Mouse (Mus musculus): ENCODE data around the gene 1700069L16Rik.

Gene 1700069L16Rik

DNA sequence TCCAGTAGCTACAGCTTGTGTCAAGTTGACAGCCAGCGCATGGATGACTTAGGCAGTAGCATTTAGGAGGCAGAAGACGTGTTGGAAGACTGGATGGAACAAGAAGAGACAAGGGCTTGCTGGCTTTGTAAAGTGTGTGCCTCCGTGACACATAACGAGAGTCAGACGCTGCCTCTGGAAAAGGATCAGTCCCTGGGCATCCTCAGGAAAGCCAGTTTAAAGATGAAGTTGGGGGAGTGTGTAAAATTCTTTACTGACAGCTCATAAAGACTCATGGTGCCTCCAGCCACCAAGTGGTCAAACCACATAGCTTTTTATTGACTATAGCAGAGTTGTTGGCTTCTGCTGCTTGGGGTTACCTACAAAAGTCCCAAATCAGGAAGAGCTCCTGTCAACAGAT, 39.1 kb downstream of the 1700069L16Rik start:
- DNase-seq = no peak

DNA sequence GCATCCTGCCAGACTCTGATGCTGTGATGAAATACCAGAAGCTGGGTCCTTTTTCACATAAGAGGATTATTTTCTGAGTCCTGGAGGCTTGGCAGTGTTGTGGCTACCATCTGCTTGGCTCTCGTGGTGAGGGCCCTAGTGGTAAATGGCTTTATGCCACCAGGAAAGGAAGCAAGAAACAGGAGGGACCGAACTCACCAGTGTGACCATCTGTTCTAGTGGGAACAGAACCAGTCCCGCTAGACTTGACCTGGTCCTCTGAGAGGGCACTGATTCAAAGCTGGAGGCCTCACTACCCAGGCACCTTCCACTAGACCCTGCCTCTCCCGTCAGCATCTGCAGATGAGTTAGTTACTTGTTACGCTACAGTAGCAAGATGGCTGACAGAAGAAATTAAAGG, 41.3 kb downstream of the 1700069L16Rik start:
- DNase-seq = no peak

DNA sequence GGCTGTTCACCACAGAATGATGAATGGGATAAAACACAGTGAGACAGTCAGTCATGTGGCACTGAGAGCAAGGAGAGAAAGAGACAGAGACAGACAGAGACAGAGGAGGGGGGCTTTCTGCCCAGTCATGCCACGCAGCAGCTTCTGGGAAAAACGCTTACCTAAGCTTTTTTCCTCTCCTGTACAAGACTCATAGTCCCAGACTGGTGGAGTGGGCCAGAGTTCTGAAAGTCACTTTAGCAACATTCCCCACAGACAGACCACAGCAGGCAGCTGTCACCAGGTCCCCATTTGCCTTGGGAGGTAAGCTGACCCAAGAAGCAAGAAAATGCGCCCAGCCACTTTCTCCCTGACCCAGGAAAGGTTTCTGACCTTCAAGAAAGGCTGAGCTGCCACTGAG, 42.1 kb downstream of the 1700069L16Rik start:
- DNase-seq = no peak

DNA sequence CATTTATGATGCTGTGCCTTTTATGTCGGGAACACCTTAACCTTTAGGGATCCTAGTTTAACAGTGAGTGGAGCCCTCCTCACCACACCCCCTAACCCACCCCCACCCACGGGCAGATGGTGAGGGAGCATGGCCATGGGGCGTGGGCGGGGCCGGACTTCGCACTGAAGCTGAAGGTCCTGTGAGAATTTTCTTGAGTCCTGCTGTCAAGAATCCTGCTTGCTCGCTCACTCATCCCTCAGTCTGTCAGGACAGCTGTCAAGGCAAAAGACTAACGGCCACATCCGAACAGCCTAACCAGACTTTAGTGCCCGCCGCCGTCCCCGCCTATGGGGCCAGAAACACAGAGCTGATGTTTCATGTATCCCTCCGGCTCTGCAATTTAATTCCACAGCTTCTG, 43.4 kb downstream of the 1700069L16Rik start:
- no peak for DNase-seq

DNA sequence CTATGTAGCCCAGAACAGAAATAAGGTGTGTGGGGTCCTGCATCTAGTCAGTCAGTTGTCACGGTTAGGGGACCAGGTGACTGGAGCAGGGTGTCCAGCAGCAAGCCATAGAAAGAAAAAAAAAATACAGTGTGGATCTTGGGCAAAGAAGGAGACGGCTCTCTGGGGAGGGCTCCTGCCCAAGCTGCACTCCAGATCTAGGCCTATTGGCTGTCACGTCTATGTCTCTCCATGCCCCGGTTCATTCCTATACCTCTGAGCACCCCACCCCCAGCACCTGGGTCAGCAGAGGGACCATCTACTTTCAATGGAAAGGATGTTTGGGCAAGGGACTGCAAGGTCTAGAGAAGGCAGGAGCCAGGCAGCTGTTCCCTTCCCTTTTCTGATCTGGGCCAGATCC, 45.1 kb downstream of the 1700069L16Rik start:
- no peak for DNase-seq

DNA sequence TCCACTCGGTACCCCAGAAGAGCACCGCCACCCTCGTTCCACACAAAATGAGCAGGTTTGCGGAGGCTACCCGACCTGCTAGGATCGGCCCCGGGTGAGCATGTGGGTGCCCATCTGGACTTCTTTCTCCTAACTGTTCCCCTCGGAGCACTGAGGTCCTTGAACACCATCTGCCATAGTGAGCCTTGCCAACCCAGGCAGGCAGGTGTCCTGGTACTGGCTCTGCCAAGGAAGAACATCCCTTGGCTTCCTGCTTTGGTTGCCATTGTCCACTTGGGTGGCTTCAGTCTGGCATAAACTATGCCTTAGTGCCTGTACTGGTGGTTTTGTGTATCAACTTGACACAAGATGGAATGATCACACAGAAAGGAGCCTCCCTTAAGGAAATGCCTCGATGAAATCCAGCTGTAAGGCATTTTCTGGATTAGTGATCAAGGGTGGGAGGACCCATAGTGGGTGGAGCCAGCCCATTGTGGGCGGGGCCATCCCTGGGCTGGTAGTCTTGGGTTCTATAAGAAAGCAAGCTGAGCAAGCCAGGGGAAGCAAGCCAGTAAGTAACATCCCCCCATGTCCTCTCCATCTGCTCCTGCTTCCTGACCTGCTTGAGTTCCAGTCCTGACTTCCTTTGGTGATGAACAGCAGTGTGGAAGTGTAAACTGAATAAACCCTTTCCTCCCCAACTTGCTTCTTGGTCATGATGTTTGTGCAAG, 45.7 kb downstream of the 1700069L16Rik start:
- no peak for DNase-seq

DNA sequence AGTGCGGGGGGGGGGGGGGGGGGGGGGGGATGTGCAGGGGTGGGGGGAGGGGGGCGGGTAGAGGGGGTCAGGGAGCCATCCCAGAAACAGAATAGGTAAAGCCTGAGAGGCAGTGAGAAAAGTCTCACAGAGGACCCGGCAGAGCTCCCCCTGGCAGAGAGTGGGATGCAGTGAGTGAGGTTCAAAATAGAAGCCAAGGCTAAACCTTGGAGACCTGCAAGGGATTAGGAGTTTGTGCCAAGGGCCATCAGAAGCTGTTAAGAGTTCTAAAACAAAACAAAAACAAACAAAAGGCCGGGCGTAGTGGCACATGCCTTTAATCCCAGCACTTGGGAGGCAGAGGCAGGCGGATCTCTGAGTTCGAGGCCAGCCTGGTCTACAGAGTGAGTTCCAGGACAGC, 47.0 kb downstream of the 1700069L16Rik start:
- no peak for DNase-seq

DNA sequence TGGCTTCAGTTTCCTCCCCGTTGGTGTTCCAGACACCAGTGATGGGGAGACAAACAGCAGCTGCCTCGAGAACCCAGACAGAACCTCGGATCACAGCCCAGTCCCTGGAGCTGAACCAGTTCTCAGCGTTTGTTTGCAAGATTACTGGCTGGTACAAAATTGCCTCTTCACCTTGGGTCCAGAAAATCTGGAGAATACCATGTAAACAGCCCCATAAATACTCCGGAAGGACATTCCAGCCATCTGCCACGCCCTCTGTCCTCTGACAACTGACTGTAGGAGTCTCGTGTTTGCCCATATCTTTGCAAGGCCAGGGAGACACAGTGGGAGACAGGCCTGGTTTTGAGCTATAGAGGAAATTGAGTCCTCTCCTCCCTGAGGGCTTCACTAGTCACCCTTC, 49.7 kb downstream of the 1700069L16Rik start:
- peak; percentile 61 for DNase-seq

DNA sequence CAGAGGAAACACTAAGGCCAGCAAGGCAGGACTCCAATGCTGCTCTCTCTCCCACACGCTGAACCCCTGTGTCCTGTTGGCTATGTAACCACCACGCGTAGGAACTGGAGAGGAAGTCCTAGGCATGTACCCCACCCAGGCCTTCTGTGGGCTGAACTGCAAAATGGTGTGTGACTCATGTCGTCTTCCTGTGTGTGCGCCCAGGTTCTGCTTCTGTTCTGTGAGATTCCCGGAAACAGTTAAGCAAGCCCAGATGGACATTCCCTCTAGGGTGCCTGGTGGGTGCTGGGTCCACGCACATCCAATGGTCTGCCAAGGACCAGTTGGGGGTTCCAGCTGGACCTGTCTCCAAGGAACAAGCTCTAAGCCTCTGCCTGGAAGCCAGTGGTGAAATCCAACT, 52.1 kb downstream of the 1700069L16Rik start:
- peak; percentile 79 for DNase-seq

DNA sequence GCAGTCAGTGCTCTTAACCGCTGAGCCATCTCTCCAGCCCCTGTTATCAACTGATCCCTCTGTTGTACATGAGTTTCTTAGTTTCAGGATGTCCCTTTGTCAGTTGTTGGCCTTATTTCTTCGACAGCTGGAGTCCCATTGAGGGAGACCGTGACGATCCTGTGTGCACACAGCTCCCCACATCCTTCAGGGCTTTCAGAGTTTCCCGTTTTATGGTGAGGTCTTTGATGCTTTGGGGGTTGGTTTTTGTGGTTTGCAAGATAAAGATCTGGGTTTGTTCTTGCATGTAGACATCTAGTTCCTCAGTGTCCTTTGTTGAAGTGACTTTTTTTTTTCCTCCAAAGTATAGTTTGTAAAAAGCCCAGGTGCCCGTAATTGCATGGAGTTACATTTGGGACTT, 54.0 kb downstream of the 1700069L16Rik start:
- DNase-seq = no peak

DNA sequence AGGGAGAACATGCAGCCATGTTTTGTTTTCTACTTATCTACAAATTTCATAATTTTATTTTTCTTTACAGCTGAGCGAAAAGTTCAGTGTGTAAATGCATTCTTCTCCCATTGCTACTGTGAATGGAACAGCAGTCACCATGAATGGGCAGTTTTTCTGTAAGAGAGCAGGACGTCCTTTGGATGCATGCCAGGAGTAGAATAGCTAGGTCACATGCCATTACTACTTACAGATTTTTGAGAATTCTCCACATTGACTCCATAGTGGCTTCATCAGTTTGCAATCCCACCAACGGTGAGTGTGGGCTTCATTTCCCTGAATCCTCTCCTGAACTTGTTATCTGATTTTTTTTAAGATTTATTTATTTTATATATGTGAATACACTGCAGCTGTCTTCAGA, 54.5 kb downstream of the 1700069L16Rik start:
- no peak for DNase-seq

DNA sequence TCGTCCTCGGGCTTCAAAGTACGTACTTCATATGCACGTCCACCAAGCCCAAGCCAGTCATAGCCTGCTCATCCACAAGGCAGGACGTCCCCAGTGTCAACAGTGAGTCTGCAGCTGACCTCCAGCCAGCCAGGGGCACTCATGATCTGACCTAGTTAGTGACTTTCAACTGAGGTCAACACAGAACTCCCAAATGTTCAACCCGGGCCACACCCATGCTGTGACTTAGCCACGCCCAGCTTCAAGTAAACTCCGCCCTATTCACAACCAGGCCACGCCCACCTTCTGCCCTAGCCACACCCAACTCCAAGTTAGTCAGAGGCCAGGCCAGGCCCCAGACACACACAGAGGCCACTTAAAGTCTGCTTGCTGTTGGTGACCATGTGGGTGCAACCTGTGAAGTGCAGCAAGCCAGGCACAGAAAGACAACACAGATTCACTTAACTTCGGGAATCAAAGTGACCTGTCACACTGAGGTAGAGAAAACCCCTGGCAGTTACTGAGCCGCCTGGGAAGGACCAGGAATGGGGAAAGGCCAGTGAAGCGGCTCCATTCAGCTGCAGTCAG, 59.9 kb downstream of the 1700069L16Rik start:
- no peak for DNase-seq

DNA sequence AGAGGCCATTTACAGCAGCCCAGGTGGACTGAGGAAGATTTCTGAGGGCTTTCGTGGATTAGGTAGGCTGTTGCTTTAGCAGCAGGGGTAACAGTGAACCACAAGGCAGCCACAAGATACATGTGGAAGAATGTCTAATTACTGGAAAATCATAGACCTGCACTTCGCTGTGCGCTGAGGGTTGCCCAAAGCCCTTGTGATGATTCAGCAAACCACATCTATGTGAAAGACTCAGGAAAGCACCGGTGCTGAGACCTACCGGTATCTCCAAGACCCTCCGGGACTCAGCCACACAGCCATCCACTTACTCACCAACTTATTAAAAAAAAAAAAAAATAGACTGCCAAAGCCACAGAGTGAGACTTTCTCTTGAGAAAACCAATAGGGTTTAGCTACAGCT, 60.4 kb downstream of the 1700069L16Rik start:
- DNase-seq = no peak

DNA sequence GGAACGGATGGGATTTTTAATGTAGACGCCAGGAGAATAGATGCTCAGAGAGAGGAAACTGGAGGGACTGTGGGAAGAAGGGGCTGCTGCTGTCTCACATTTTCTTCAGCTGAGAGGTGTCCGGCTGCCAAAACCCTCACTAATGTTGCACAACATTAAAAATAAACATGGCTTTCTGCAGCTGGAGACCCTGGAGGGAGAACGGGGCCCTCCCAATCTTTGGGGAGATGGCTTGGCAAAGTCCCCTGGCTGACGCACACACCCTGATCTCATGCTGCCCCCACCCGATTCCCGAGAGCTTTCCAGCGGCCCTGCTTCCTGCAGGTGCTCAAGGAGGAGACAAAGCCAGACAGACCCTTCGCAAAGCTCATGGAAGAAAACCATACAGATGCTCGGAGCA, 63.7 kb downstream of the 1700069L16Rik start:
- peak; percentile 52 for DNase-seq

DNA sequence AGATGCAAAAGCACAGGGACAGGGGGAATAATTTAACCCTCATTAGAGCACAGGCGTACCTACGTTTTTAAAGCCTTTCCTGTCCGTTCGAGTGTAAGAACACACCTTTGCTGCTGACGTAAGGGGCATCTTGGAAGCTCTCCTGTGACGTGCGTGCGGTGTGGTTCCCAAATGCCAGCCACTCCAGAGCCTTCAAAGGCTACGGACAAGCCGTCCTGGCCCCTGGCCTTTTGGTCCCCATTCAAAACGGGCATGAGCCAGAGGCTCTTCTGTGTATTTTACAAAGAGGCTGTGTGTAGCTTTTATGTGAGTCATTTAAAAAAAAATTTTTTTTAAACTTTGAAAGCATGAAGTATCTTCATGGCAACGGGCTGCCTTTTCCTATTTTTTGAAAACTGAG, 69.8 kb downstream of the 1700069L16Rik start:
- DNase-seq = no peak

DNA sequence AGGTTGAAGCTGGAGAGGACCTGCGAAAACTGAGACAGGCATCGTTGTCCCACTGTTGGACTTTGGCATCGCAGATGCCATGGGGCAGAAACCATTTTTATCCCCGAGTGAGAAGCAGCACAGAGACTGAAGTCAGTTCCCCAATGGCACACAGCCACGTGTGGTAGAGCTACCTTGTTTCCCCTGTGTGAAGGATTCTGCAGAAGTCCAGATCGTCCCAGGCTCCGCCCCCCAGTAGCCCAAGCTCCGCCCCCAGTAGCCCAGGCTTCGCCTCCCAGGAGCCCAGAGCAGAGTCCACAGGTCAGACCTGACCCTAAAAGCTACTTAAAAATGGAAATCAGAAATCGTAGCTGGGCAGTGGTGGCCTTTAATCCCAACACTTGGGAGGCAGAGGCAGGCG, 70.4 kb downstream of the 1700069L16Rik start:
- no peak for DNase-seq

DNA sequence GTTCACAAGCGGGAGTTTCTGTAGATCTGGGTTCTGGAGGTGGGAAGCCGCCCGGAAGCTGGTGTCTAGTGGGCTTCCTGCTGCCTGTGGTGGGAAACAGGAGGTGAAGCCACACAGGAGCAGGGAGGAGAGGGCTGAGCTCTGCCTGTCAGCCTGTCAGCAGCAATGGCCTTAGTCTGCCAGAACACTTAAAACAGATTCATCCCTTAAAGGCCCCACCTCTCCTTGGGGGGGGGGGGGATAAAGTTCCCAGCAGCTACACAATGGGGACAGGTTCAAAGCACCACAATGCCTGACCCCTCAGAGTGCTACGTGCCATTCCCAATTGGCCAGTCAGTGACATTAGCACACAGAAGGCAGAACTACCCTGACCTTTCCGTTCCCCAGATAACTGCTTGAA, 72.4 kb downstream of the 1700069L16Rik start:
- DNase-seq = no peak

DNA sequence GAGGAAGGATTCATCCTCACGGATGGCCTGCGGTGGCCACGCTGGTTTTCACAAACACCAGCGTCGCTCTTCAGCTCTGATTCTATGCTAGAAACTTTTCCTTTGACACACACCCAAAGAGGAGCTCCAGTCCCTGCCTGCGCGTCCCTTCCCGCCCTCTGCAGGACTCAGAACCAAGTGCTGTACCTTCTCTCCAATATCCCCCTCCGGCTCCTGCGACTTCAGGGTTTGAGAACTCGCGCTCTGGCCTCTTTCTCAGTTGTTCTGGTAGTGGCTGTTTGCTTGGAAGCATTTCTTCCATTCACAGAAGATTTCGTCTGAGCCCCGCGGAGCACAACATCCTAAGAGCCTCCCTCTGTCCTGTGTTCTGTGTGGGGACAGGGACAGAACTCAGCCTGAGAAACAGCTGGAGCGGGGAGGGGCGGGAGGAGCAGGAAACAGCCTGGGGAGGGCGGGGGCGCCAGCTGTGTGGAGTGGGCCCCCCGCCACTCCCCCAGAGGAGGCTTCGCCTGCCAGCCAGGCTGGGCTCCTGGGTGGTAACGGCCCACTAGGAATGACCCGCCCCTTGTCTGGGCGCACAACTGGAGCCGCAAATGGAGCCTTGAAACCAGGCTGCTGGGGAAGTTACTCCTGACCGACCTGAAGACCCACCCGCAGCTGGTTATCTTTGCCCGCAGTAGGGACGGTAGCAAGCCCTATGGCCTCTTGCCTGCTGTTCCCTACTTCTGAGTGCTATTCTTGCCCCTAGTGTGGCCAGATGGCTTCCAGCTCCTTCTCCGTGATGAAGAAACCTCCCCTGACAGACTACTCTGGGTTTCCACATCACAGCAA, 74.3 kb downstream of the 1700069L16Rik start, which contains the start of gene Cmklr1:
Cmklr1 (minus strand) TSS at position 392 of the 831 bp plus-strand sequence.
- DNase-seq = peak; percentile 69

DNA sequence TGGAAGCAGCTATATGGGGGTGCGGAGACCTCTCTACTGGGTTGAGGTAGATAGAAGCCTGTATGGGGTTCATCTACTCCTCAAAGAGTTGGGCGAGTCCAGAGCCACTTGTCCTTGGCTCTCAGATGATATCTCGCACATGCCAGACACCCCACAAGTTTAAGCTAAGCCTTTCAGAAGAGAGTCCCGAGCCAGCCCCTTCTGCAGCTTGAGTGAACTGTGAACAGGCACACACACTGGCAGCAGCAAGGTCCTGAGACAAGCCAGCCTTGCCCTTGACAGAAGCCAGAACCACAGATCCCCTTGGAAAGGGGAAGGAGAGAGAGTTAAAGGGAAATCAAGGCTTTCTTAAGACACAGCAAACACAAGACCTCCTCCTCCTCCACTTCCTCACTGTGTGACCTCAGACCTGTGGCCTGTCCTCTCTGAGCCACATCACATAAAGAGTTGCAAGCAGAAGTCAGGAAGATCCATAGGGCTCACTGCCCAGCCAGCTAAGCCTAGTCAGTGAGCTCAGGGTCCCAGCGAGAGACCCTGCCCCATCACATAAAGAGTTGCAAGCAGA, 75.8 kb downstream of the 1700069L16Rik start:
- no peak for DNase-seq

DNA sequence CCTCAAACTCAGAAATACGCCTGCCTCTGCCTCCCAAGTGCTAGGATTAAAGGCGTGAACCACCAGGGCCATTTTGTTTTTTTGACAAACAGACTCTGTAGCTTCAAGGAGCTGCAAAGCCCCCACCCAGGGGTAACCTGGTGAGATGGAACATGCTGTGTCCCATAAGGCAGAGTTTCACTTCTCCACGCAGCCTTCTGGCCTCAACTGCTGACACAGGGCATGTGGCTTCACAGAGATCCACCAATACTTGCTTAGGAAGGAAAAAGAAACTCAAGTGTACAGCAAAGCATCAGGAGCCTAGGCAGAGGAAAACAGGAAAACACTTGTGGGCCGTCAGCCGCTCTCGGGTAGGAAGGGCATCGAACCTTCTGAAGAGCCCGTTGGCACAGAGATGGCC, 77.4 kb downstream of the 1700069L16Rik start:
- no peak for DNase-seq

DNA sequence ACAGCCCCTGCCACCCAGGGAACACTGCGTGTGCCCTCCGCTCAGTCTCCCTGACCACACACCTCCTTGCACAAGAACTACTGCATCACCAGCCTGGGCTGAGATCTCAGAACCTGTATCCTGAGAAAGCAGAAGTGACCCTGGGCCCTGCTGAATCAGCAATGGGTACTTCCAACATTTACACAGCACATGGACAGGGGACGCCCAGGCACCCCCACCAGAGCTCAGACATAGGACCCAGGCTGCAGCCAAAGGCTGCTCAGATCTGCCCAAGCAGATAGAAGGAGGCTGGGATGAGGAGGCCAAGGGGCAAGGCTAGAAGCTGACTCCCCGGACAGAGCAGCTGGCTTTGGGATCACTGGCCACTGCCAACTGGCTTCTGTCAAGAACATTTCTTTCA, 80.1 kb downstream of the 1700069L16Rik start:
- peak; percentile 42 for DNase-seq

DNA sequence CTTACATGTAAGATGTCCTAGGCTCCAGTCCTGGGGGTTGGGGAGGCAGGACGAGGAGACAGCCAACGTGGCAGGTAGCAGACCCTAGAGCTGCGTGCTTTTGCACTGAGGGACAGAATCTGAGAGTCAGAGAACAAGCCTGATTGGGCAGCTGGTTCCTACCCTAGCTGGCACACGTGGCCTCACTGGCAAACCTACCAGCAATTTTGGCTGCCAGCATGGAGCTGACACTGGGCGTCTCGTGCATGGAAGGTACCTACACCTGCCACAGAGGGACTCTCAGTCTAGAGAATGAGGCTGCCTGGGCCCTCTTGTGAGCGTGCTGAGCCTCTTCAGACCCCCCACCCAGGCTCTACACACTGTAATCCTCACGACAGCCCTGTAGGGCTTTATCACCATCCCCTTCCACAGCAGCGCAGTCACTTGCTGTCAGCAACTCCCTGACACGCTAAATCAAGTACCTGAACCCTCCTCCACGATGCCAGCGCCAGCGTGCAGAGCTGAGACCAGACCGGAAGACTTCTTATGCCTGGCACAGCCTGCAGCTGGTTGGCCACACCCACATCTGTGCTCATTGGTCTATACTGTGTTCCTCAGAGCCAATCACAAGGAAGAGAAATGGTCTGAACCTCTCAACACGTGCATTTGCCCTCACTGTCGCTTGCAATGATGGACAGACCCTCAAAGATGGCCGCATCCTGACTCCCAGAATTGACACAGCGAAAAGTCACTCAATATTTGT, 81.3 kb downstream of the 1700069L16Rik start:
- no peak for DNase-seq

Measured in lung, postnatal 36 days (tissue).